10 mouse cellular contexts compared by ENCODE assay signal in the genomic region with DNA sequence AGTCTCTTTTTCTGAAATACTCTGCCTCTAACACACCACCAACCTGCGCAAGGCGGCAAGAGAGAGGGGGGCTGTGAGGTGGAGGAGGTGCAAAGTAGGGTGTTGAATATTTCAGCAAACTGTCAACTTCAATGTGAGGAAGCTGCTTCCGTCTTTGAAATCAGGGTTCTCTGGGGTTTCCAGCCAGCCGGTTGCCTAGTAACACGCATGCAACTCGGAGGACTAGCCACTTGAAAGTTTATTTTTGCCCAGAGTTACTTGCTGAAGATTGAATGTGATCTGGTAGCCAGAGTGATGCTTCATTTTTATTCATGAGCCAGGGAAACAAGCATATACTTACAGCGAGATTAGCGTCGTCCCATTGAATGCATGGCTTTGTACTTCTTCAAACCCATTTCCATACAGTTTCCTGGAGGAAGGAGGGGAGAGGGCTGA. TPM values are rescaled to one million over a fixed set of nuclear protein-coding genes. Genes with fewer than 3 reads are reported as not detected.
DNase-seq lines count a peak whose midpoint lies in the region; ATAC-seq lines count a peak whose summit lies in the region.
"Had no signal": no experiment of that assay in that cellular context is flagged by ENCODE, and none has a peak within 500 bp of the region (broad histone marks: within the 10 kb centered on the region; RNA-seq: fewer than 3 reads in every experiment).

No protein-coding gene starts in this region.

- peak overlapping the region; percentile 33 for H3K4me2 ChIP-seq in midbrain, embryonic 15.5 days
- H3K4me2 ChIP-seq: embryonic facial prominence, embryonic 12.5 days had no signal

- H3K9me3 ChIP-seq in hindbrain, embryonic 10.5 days, result no peaks in the 10 kb centered on the region
- H3K9me3 ChIP-seq in midbrain, embryonic 15.5 days, result no peaks in the 10 kb centered on the region
- H3K9me3 ChIP-seq: embryonic facial prominence, embryonic 12.5 days had no signal

- no peak overlapping the region for H3K9ac ChIP-seq in midbrain, embryonic 15.5 days
- H3K9ac ChIP-seq: embryonic facial prominence, embryonic 12.5 days had no signal

- DNase-seq in thymus, postnatal 36 days, result peak; percentile 5 to 18
- no peak for DNase-seq in thymus, adult 18-20 months
- DNase-seq in hindbrain, embryonic 10.5 days (ENCODE audit: low spot score), result no peak
- no peak for DNase-seq in embryo, embryonic 10.5 days (ENCODE audit: low spot score)
- DNase-seq in adrenal gland, postnatal 4 days (ENCODE audit: low spot score in 2 of 2), result no peak
- no peak for DNase-seq in gastrocnemius, postnatal 25 days
- DNase-seq: lung, adult 2 months had no signal

- H3K27ac ChIP-seq in hindbrain, embryonic 10.5 days, result peak overlapping the region; percentile 66
- peak overlapping the region; percentile 84 for H3K27ac ChIP-seq in midbrain, embryonic 15.5 days
- H3K27ac ChIP-seq: embryonic facial prominence, embryonic 12.5 days had no signal

- WGBS in hindbrain, embryonic 10.5 days, result 20% methylated on average over 9 of the region's 9 CpGs
- 5% methylated on average over 9 of the region's 9 CpGs for WGBS in midbrain, embryonic 15.5 days

- ATAC-seq in midbrain, embryonic 15.5 days (replicated peaks), result peak; percentile 88

- H3K27me3 ChIP-seq in hindbrain, embryonic 10.5 days (ENCODE audit: insufficient read depth, poor library complexity, severe bottlenecking), result peaks cover 75% of the 10 kb centered on the region
- H3K27me3 ChIP-seq in midbrain, embryonic 15.5 days (replicated peaks), result no peaks in the 10 kb centered on the region; the same call in 1 of the 2 replicates

- no peak overlapping the region for H3K4me3 ChIP-seq in hindbrain, embryonic 10.5 days
- H3K4me3 ChIP-seq in midbrain, embryonic 15.5 days, result no peak overlapping the region
- H3K4me3 ChIP-seq: embryonic facial prominence, embryonic 12.5 days had no signal

- peaks cover 60% of the 10 kb centered on the region for H3K4me1 ChIP-seq in hindbrain, embryonic 10.5 days (replicated peaks)
- peaks cover 65% of the 10 kb centered on the region for H3K4me1 ChIP-seq in midbrain, embryonic 15.5 days

- H3K36me3 ChIP-seq in hindbrain, embryonic 10.5 days, result no peaks in the 10 kb centered on the region
- H3K36me3 ChIP-seq in midbrain, embryonic 15.5 days (replicated peaks), result no peaks in the 10 kb centered on the region
- H3K36me3 ChIP-seq: embryonic facial prominence, embryonic 12.5 days had no signal

RNA-seq across cellular contexts. Expression of gene Lhcgr, which starts 33.8 kb away (rescaled TPM):
- 0.26 and 0.55 TPM in 2 replicates for polyA plus RNA-seq in hindbrain, embryonic 10.5 days (2016; fragmentation: Nextera tagmentation; extraction: Ambion mirVana)
- polyA plus RNA-seq in midbrain, embryonic 15.5 days (2015; fragmentation: Nextera tagmentation; extraction: Ambion mirVana), result 0.97 and 1.5 TPM in 2 replicates
- under 1 TPM; 0.06 to 0.11 TPM for total RNA-seq in adrenal gland, postnatal 4 days (2021)
- total RNA-seq in gastrocnemius, postnatal 25 days (2021), result not detected
- polyA plus RNA-seq: stomach, embryonic 14.5 days had no signal

Comparison
In these comparisons a context has a peak if more than half of its experiments do, and no peak if none do; other contexts are left out.
1. DNase-seq: peak in thymus, postnatal 36 days (2 of 2); none in thymus, adult 18-20 months (0 of 2), hindbrain, embryonic 10.5 days (single experiment), embryo, embryonic 10.5 days (single experiment), adrenal gland, postnatal 4 days (0 of 2) and gastrocnemius, postnatal 25 days (single experiment).